Mouse (Mus musculus) myocyte (in vitro differentiated cells): Measurements from ENCODE around the gene Pde4d.

Experiments used
- E2F4 ChIP-seq: IDR thresholded peaks from one replicate; pipeline ENCODE4 v1.6.1; 2011; ENCODE audit warnings: mild to moderate bottlenecking, control low read depth, moderate library complexity; ENCODE audit not compliant: insufficient read depth
- MAX ChIP-seq: IDR thresholded peaks from one replicate; pipeline ENCODE4 v1.6.1; 2011; ENCODE audit warnings: low read depth, mild to moderate bottlenecking, control low read depth
- POLR2A ChIP-seq: IDR thresholded peaks from one replicate; pipeline ENCODE4 v1.6.1; 2011; ENCODE audit warnings: low read depth, mild to moderate bottlenecking, control low read depth, moderate library complexity; ENCODE audit not compliant: insufficient read length
- POLR2AphosphoS2 ChIP-seq: IDR thresholded peaks from one replicate; pipeline ENCODE4 v1.6.1; 2011; ENCODE audit warnings: low read depth, control low read depth; ENCODE audit not compliant: insufficient read length
- TCF12 ChIP-seq: IDR thresholded peaks from one replicate; pipeline ENCODE4 v1.6.1; 2011; ENCODE audit warnings: mild to moderate bottlenecking, control low read depth; ENCODE audit not compliant: poor library complexity, insufficient read depth, severe bottlenecking

- TF ChIP-seq POLR2AphosphoS2 = no peak
- no peak for TF ChIP-seq TCF12
- TF ChIP-seq E2F4 = no peak
- no peak for TF ChIP-seq POLR2A
- no peak for TF ChIP-seq MAX
Measured at GRCm38 (mm10) chr13:108490872-108491271, 41.1 kb downstream of the Pde4d start.
